Mouse (Mus musculus) thymus, adult 2 months (tissue): ENCODE measurements around the gene Rnf187.

Source experiments
- CTCF ChIP-seq: fragments of 200-500 bp; IDR thresholded peaks from 2 replicates; pipeline ENCODE4 v1.5.1; 2012; ENCODE audit warnings: mild to moderate bottlenecking, control low read depth, low read length, moderate library complexity, borderline replicate concordance; ENCODE audit not compliant: control insufficient read depth, poor library complexity, insufficient read depth; ENCODE audit errors: extremely low read depth
- POLR2A ChIP-seq: fragments of 200-500 bp; IDR thresholded peaks from 2 replicates; pipeline ENCODE4 v1.6.1; 2012; ENCODE audit warnings: mild to moderate bottlenecking, low read length, control low read depth, moderate library complexity; ENCODE audit not compliant: control insufficient read depth, poor library complexity, insufficient read depth; ENCODE audit errors: extremely low read depth

GRCm38 (mm10) chr11:58894456-58894855 lies 44.3 kb downstream of the Rnf187 start:
- 0 out of 2 replicates have a peak, but pooled peaks have one; percentile 36 for TF ChIP-seq CTCF
- no peak for TF ChIP-seq POLR2A
